In the genomic region with DNA sequence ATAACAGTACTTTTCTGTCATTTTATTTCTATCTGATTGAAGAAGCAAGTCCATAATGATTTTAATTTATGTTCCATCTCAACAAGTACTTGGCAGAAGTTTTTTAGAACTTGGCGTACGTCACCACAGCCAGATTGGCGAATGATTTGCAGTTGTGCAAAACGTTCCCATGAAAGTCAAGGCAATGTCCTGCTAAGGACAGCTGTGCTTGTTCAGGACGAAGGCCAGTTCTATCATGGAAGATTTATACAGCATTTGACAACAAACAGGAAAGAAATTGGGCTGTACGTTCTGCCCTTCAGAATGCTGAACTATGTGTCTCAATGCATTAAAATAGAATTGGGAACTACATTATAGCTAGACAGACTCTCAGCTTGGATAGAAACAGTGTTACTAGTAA, we compare ENCODE assay signal across 19 mouse cellular contexts. TPM values are rescaled to one million over a fixed set of nuclear protein-coding genes. Genes with fewer than 3 reads are reported as not detected.
DNase-seq lines count a peak whose midpoint lies in the region; TF ChIP-seq lines count a peak whose summit lies in the region.
"Had no signal": no experiment of that assay in that cellular context is flagged by ENCODE, and none has a peak within 500 bp of the region (broad histone marks: within the 10 kb centered on the region; RNA-seq: fewer than 3 reads in every experiment).

No protein-coding gene starts in this region.

- no peaks in the 10 kb centered on the region for H3K4me1 ChIP-seq in heart, adult 2 months (ENCODE audit: control insufficient read depth, insufficient read depth, low read length)
- H3K4me1 ChIP-seq: embryonic facial prominence, embryonic 12.5 days; lung, embryonic 15.5 days; midbrain, embryonic 13.5 days; neural tube, embryonic 15.5 days had no signal

- peak; percentile 27 for DNase-seq in heart, adult 8-10 months (ENCODE audit: low spot score)
- no peak for DNase-seq in heart, adult 2 months
- peak; percentile 81 for DNase-seq in adipocyte (ENCODE audit: low spot score)
- DNase-seq in adrenal gland, postnatal 14 days: peak; percentile 79
- peak; percentile 32 for DNase-seq in kidney, postnatal 10 days
- no peak for DNase-seq in left cerebral cortex, postnatal 25 days (ENCODE audit: low spot score in 2 of 2)
- no peak for DNase-seq in cerebellum, adult 9-10 months
- DNase-seq: B cell, adult 2 months; cerebellum, adult 18-20 months; gastrocnemius, postnatal 10 days; left cerebral cortex, postnatal 4 days; right cerebral cortex, postnatal 4 days; thymus, adult 18-20 months had no signal

- H3K27ac ChIP-seq in heart, adult 2 months: no peak overlapping the region
- H3K27ac ChIP-seq: embryonic facial prominence, embryonic 12.5 days; hindbrain, postnatal 0 days; lung, embryonic 15.5 days; midbrain, embryonic 13.5 days; neural tube, embryonic 15.5 days had no signal

- H3K4me3 ChIP-seq in heart, adult 2 months: no peak overlapping the region
- H3K4me3 ChIP-seq: embryonic facial prominence, embryonic 12.5 days; lung, embryonic 15.5 days; midbrain, embryonic 13.5 days; neural tube, embryonic 15.5 days had no signal

- no peak for TF ChIP-seq EP300 in heart, adult 2 months (IDR thresholded peaks at IDR 0.05; ENCODE audit: insufficient read depth, low read depth, low read length)

- intact Hi-C loops in heart, adult 2 months (cut with DNase I): no loop called here
- intact Hi-C loops in left cerebral cortex, postnatal 25 days (cut with DNase I): no loop called here

- 59% methylated on average over 6 of the region's 6 CpGs for WGBS in heart, adult 2 months

- no peak overlapping the region for H3K9ac ChIP-seq in heart, adult 2 months (ENCODE audit: low read depth, low read length)
- H3K9ac ChIP-seq: embryonic facial prominence, embryonic 12.5 days; lung, embryonic 15.5 days; midbrain, embryonic 13.5 days; neural tube, embryonic 15.5 days had no signal

- no peak for TF ChIP-seq POLR2A in heart, adult 2 months (IDR thresholded peaks at IDR 0.05; ENCODE audit: insufficient read depth, low read depth, low read length)

- no peak for TF ChIP-seq CTCF in heart, adult 2 months (IDR thresholded peaks at IDR 0.05)

- no peaks in the 10 kb centered on the region for H3K79me2 ChIP-seq in heart, adult 2 months (replicated peaks; ENCODE audit: control insufficient read depth, insufficient read depth, low read length)

- no peaks in the 10 kb centered on the region for H3K36me3 ChIP-seq in heart, adult 2 months (ENCODE audit: control insufficient read depth, insufficient read depth, low read length)
- H3K36me3 ChIP-seq: embryonic facial prominence, embryonic 12.5 days; lung, embryonic 15.5 days; midbrain, embryonic 13.5 days; neural tube, embryonic 15.5 days had no signal

- H3K27me3 ChIP-seq in heart, adult 2 months (ENCODE audit: control insufficient read depth, insufficient read depth, low read length): no peaks in the 10 kb centered on the region
- H3K27me3 ChIP-seq: embryonic facial prominence, embryonic 12.5 days; lung, embryonic 15.5 days; midbrain, embryonic 13.5 days; neural tube, embryonic 15.5 days had no signal

RNA-seq across cellular contexts. Expression of gene Il7r, which starts 35.4 kb away (rescaled TPM):
- total RNA-seq in heart, adult 8-10 months (2022): under 1 TPM; 0.11 to 0.37 (median 0.27) TPM
- total RNA-seq in heart, adult 2 months (2021): under 1 TPM; 0.57 to 0.68 TPM
- polyA plus RNA-seq in heart, adult 2 months (2012; rRNA removed): 0.59 and 0.68 TPM in 2 replicates
- 1.3 and 10.8 TPM in 2 replicates for total RNA-seq in adrenal gland, postnatal 14 days (2021)
- total RNA-seq in left cerebral cortex, postnatal 25 days (2021): under 1 TPM; 0.32 to 0.44 TPM
- total RNA-seq: hindbrain, postnatal 0 days had no signal
- polyA plus RNA-seq: Patski had no signal

Comparison
In these comparisons a context has a peak if more than half of its experiments do, and no peak if none do; other contexts are left out.
1. DNase-seq: peak in heart, adult 8-10 months (single experiment), adipocyte (single experiment), adrenal gland, postnatal 14 days (single experiment) and kidney, postnatal 10 days (single experiment); none in heart, adult 2 months (0 of 2), left cerebral cortex, postnatal 25 days (0 of 2) and cerebellum, adult 9-10 months (single experiment).